Mouse (Mus musculus): ENCODE measurements around the gene Gm7029. TPM values are rescaled to one million over a fixed set of nuclear protein-coding genes. Genes with fewer than 3 reads are reported as not detected.
"Not testable (repeated sequence)": the region's sequence is repeated elsewhere in the genome, so short reads cannot be mapped to it uniquely, and the experiment has no call there.

The Gm7029 gene
- polyA plus RNA-seq (2012; ENCODE audit: insufficient read depth, insufficient read length, missing spikeins): not detected in 2 replicates

- H3K27ac ChIP-seq (replicated peaks; ENCODE audit: low read depth, low read length); H3K4me3 ChIP-seq (ENCODE audit: insufficient read depth, low read depth, low read length); H3K4me1 ChIP-seq (ENCODE audit: control insufficient read depth, insufficient read depth, insufficient read length, low read length): not testable (repeated sequence)
These were observed at the start of gene Gm7029 for GRCm38 (mm10) chr17:33873537-33873936. Gene Gm7029, plus strand, starts transcription at chr17:33873837.

DNA sequence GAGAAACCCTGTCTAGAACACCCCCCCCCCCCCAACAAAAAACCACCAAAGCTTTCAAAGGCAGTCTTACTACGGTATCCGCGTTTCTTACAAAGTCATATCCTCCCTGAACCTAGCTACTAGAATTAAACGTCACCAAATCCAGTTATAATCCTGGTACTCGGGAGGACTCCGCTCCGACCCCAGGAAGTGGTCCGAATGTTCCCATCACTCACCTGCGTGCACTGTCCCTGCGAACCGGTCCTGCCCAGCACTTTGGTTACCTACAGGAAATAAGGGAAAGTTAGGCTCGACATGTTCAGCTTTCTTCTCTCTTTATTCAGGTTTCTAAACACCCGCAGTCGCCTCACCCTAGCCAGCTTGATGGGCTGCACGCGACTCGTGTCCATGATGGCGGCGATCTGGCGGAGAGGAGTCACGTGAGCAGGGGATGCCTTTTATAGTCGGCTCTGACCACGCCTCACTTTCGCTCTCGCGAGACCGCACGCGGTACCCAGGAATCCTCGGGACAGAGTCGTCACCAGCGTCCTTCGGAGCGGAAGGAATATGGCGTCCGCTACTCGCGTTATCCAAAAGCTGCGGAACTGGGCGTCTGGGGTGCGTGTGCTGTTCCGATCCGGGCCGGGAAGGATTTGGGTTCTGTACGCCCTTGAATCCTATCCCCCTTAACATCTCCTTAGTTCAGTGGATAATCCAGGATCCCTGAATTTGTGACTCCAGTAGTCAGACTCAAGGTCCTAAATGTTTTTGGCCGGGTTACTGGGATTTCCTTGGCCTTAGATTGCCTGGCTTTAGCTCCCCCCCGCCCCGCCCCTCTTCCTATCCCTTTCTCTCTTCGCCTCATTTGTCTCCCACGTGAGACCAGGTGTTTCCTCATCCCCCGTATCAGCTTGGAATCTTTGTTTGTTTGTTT is 49.3 kb upstream of the Gm7029 start, which contains the start of the genes Rps28 and Ndufa7:
Gene Rps28 (minus strand): TSS at position 479 of the 913 bp plus-strand sequence.
Gene Ndufa7 (plus strand): TSS at position 489 of the 913 bp plus-strand sequence.
- peak within 1 kb of the TSS; percentile 85 for H3K4me3 ChIP-seq (ENCODE audit: insufficient read depth, low read depth, low read length)
- H3K4me1 ChIP-seq (ENCODE audit: control insufficient read depth, insufficient read depth, insufficient read length, low read length): peaks cover 11% of the 10 kb centered on the region
- H3K27ac ChIP-seq (replicated peaks; ENCODE audit: low read depth, low read length): peak within 1 kb of the TSS; percentile 98

DNA sequence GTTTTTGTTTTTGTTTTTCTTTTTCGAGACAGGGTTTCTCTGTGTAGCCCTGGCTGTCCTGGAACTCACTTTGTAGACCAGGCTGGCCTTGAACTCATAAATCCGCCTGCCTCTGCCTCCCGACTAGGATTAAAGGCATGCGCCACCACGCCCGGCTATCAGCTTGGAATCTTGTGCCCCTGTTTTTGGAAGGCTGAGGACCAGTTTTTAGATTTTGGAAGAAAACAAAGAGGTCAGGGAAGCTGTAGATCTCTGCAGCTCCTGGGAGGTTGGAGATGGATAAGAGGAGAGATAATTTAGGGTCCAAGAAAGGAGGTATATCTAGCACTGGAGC is 48.7 kb upstream of the Gm7029 start:
- Histone ChIP-seq H3K4me3 (ENCODE audit: insufficient read depth, low read depth, low read length) (peak overlapping the region; percentile 80), H3K27ac (replicated peaks; ENCODE audit: low read depth, low read length) (peak overlapping the region; percentile 98), H3K4me1 (ENCODE audit: control insufficient read depth, insufficient read depth, insufficient read length, low read length) (peaks cover 15% of the 10 kb centered on the region)

GRCm38 (mm10) chr17:33825462-33825861 is 48.2 kb upstream of the Gm7029 start:
- H3K4me3 ChIP-seq (ENCODE audit: insufficient read depth, low read depth, low read length): no peak overlapping the region; the same call in 1 of the 2 replicates
- no peak overlapping the region for H3K27ac ChIP-seq (replicated peaks; ENCODE audit: low read depth, low read length)
- H3K4me1 ChIP-seq (ENCODE audit: control insufficient read depth, insufficient read depth, insufficient read length, low read length): peaks cover 15% of the 10 kb centered on the region

GRCm38 (mm10) chr17:33826850-33827249 is 46.8 kb upstream of the Gm7029 start:
- Histone ChIP-seq H3K27ac (replicated peaks; ENCODE audit: low read depth, low read length) (no peak overlapping the region), H3K4me3 (ENCODE audit: insufficient read depth, low read depth, low read length) (no peak overlapping the region), H3K4me1 (ENCODE audit: control insufficient read depth, insufficient read depth, insufficient read length, low read length) (peaks cover 15% of the 10 kb centered on the region)

- no peak overlapping the region for H3K4me3 ChIP-seq (ENCODE audit: insufficient read depth, low read depth, low read length)
- peaks cover 12% of the 10 kb centered on the region for H3K4me1 ChIP-seq (ENCODE audit: control insufficient read depth, insufficient read depth, insufficient read length, low read length)
- peak overlapping the region; percentile 73 for H3K27ac ChIP-seq (replicated peaks; ENCODE audit: low read depth, low read length)
These were observed 44.7 kb upstream of the Gm7029 start for GRCm38 (mm10) chr17:33828892-33829291.

DNA sequence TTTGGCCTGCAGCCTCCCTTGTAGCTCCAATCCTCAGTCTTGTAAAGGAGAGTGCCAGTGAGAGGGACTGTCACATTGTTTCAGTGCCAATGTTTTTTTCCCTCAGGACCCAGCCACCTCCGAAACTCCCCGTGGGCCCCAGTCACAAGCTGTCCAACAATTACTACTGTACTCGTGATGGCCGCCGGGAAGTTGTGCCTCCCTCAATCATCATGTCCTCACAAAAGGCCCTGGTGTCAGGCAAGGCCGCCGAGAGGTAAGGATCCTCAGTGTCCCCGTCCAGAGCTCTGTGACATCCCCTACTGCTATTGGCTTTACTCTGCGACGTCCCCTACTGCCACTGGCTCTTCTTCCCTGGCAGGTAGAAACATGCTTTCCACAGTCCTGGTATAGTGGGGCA is 44.1 kb upstream of the Gm7029 start:
- H3K4me3 ChIP-seq (ENCODE audit: insufficient read depth, low read depth, low read length): no peak overlapping the region
- peaks cover 12% of the 10 kb centered on the region for H3K4me1 ChIP-seq (ENCODE audit: control insufficient read depth, insufficient read depth, insufficient read length, low read length)
- peak overlapping the region; percentile 73 for H3K27ac ChIP-seq (replicated peaks; ENCODE audit: low read depth, low read length)

- Histone ChIP-seq H3K4me1 (ENCODE audit: control insufficient read depth, insufficient read depth, insufficient read length, low read length) (no peaks in the 10 kb centered on the region; the same call in 1 of the 2 replicates), H3K27ac (replicated peaks; ENCODE audit: low read depth, low read length) (peak within 1 kb of the TSS; percentile 15; the same call in 1 of the 2 replicates)
These were observed 30.5 kb upstream of the Gm7029 start, which contains the start of gene Cd320 for GRCm38 (mm10) chr17:33842966-33843795. Gene Cd320, plus strand, starts transcription at chr17:33843091.

GRCm38 (mm10) chr17:33844196-33844595 is 29.4 kb upstream of the Gm7029 start:
- no peak overlapping the region for H3K27ac ChIP-seq (replicated peaks; ENCODE audit: low read depth, low read length)
- H3K4me3 ChIP-seq (ENCODE audit: insufficient read depth, low read depth, low read length): no peak overlapping the region

More at GRCm38 (mm10) chr17:33842966-33843795, 30.5 kb upstream of the Gm7029 start, which contains the start of gene Cd320:
- H3K4me3 ChIP-seq (ENCODE audit: insufficient read depth, low read depth, low read length): peak within 1 kb of the TSS; percentile 90

GRCm38 (mm10) chr17:33848139-33848538 is 25.5 kb upstream of the Gm7029 start:
- Histone ChIP-seq H3K4me1 (ENCODE audit: control insufficient read depth, insufficient read depth, insufficient read length, low read length) (no peaks in the 10 kb centered on the region; the same call in 1 of the 2 replicates), H3K27ac (replicated peaks; ENCODE audit: low read depth, low read length) (no peak overlapping the region), H3K4me3 (ENCODE audit: insufficient read depth, low read depth, low read length) (no peak overlapping the region)

More at GRCm38 (mm10) chr17:33844196-33844595, 29.4 kb upstream of the Gm7029 start:
- no peaks in the 10 kb centered on the region; the same call in 1 of the 2 replicates for H3K4me1 ChIP-seq (ENCODE audit: control insufficient read depth, insufficient read depth, insufficient read length, low read length)

GRCm38 (mm10) chr17:33851331-33851730 is 22.3 kb upstream of the Gm7029 start:
- H3K4me1 ChIP-seq (ENCODE audit: control insufficient read depth, insufficient read depth, insufficient read length, low read length): no peaks in the 10 kb centered on the region

GRCm38 (mm10) chr17:33857816-33858215 is 15.8 kb upstream of the Gm7029 start:
- no peak overlapping the region for H3K4me3 ChIP-seq (ENCODE audit: insufficient read depth, low read depth, low read length)
- no peaks in the 10 kb centered on the region for H3K4me1 ChIP-seq (ENCODE audit: control insufficient read depth, insufficient read depth, insufficient read length, low read length)
- no peak overlapping the region for H3K27ac ChIP-seq (replicated peaks; ENCODE audit: low read depth, low read length)

More at GRCm38 (mm10) chr17:33851331-33851730, 22.3 kb upstream of the Gm7029 start:
- Histone ChIP-seq H3K27ac (replicated peaks; ENCODE audit: low read depth, low read length) (no peak overlapping the region), H3K4me3 (ENCODE audit: insufficient read depth, low read depth, low read length) (no peak overlapping the region)

DNA sequence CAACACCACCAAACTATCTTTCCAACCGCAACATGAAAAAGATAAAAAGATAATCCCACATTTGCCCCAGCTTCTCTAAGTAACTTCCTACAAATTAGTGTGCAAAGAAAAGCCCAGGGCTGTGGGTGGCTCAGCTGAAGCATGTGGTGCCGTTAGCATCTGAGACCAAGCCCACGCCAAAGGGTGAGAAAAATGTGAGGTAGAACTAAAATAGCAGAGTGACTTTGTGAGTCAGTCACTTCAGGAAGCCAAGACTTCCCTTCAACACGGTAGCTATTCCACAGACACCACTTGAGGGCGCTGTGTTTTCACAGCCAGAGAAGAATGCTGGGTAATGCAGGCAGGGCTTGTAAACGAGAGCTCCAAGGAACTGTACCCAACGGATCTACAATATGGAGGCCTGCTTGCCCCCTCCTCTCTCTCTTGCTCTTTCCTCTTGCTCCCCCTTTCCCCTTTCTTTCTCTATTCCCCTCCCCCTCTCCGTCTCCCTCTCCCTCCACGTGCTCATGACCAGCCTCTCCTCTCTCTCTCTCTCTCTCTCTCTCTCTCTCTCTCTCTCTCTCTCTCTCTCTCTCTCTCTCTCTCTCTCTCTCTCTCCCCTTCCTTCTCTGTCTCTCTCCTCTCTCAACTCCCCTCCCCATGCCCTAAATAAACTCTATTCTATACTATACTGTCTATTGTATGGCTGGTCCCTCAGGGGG is 8.2 kb upstream of the Gm7029 start:
- no peaks in the 10 kb centered on the region for H3K4me1 ChIP-seq (ENCODE audit: control insufficient read depth, insufficient read depth, insufficient read length, low read length)
- no peak overlapping the region for H3K27ac ChIP-seq (replicated peaks; ENCODE audit: low read depth, low read length)
- H3K4me3 ChIP-seq (ENCODE audit: insufficient read depth, low read depth, low read length): 0 out of 2 replicates have a peak overlapping the region, but pooled peaks have one; percentile 27

GRCm38 (mm10) chr17:33874411-33874810 is 774 bp downstream of the Gm7029 start:
- no peak overlapping the region for H3K27ac ChIP-seq (replicated peaks; ENCODE audit: low read depth, low read length)
- H3K4me3 ChIP-seq (ENCODE audit: insufficient read depth, low read depth, low read length): no peak overlapping the region
- no peaks in the 10 kb centered on the region for H3K4me1 ChIP-seq (ENCODE audit: control insufficient read depth, insufficient read depth, insufficient read length, low read length)
